Mouse (Mus musculus) lung, embryonic 14.5 days (tissue): ENCODE measurements around the gene Engase. TPM values are rescaled to one million over a fixed set of nuclear protein-coding genes. Genes with fewer than 3 reads are reported as not detected.

Source experiments
- ATAC-seq: fragments of 200-750 bp; cut with Nextera tagmentation; 2 replicates; pipeline ENCODE4 v1.8.0; 2017; ENCODE audit warnings: mild to moderate bottlenecking, moderate TSS enrichment, moderate library complexity; ENCODE audit not compliant: insufficient read depth
- DNase-seq: peaks from one replicate; pipeline ENCODE4 v3.0.0-alpha.2; 2015
- H3K27ac ChIP-seq: fragments of 300-500 bp; sonication (generic); 2 replicates; pipeline ENCODE4 v1.5.1; 2014; ENCODE audit warnings: low read depth, mild to moderate bottlenecking, moderate library complexity
- H3K27me3 ChIP-seq: fragments of 300-500 bp; sonication (generic); 2 replicates; pipeline ENCODE4 v1.6.1; 2014; ENCODE audit warnings: low read length, control low read depth; ENCODE audit not compliant: insufficient read depth
- H3K36me3 ChIP-seq: fragments of 300-500 bp; sonication (generic); 2 replicates; pipeline ENCODE4 v1.6.1; 2014; ENCODE audit warnings: control low read depth; ENCODE audit not compliant: insufficient read depth
- H3K4me1 ChIP-seq: fragments of 300-500 bp; sonication (generic); 2 replicates; pipeline ENCODE4 v1.6.1; 2014; ENCODE audit warnings: antibody characterized with exemption, control low read depth; ENCODE audit not compliant: insufficient read depth
- H3K4me2 ChIP-seq: fragments of 300-500 bp; sonication (generic); 2 replicates; pipeline ENCODE4 v1.6.1; 2014; ENCODE audit warnings: mild to moderate bottlenecking
- H3K4me3 ChIP-seq: fragments of 300-500 bp; sonication (generic); 2 replicates; pipeline ENCODE4 v1.5.1; 2014; ENCODE audit warnings: low read depth, low read length
- H3K9ac ChIP-seq: fragments of 300-500 bp; sonication (generic); 2 replicates; pipeline ENCODE4 v1.6.1; 2014
- H3K9me3 ChIP-seq: fragments of 300-500 bp; sonication (generic); 2 replicates; pipeline ENCODE4 v1.6.1; 2016; ENCODE audit warnings: low read depth, low read length, control low read depth
- CTCF ChIP-seq: IDR thresholded peaks from 2 replicates; pipeline ENCODE4 v1.5.1; 2016; ENCODE audit warnings: antibody characterized with exemption, low read depth
- WGBS: fragments of 180-500 bp; shearing (Covaris S2); extraction: QIAGEN DNeasy Blood & Tissue Kit; methylation state at CpG from one replicate; pipeline ENCODE4 v1.1.7; 2014; 5-methylcytosine and 5-hydroxymethylcytosine counted together
- polyA plus RNA-seq: library from polyadenylated mRNA; unstranded; fragments of >200 nt; fragmentation: Nextera tagmentation; extraction: Ambion mirVana; gene quantifications from 2 replicates; pipeline ENCODE4 v1.2.1, GENCODE M21; 2014

Gene Engase
- polyA plus RNA-seq, 1 experiment from 2014 or later = 10.5 TPM

- Histone ChIP-seq H3K9ac (no peak overlapping the region), H3K9me3 (peaks cover 3% of the 10 kb centered on the region; the same call in 1 of the 2 replicates), H3K27ac (no peak overlapping the region), H3K4me3 (no peak overlapping the region), H3K4me2 (no peak overlapping the region), H3K36me3 (0 out of 2 replicates have a peak, but pooled peaks cover 3% of the 10 kb centered on the region), H3K27me3 (no peaks in the 10 kb centered on the region), H3K4me1 (no peaks in the 10 kb centered on the region)
- DNase-seq (no peak), ATAC-seq (no peak)
- 60% methylated on average over 6 of the region's 6 CpGs for WGBS
- TF ChIP-seq CTCF = no peak
Observed at GRCm38 (mm10) chr11:118455788-118456187, 20.8 kb upstream of the Engase start.

GRCm38 (mm10) chr11:118456937-118457336 is 19.7 kb upstream of the Engase start:
- no peak for TF ChIP-seq CTCF
- WGBS = 66% methylated on average over 11 of the region's 11 CpGs
- DNase-seq = no peak

GRCm38 (mm10) chr11:118459051-118459450 is 17.6 kb upstream of the Engase start:
- no peak for TF ChIP-seq CTCF
- Histone ChIP-seq H3K27ac (no peak overlapping the region), H3K4me1 (no peaks in the 10 kb centered on the region), H3K4me2 (no peak overlapping the region), H3K27me3 (no peaks in the 10 kb centered on the region), H3K9ac (no peak overlapping the region), H3K36me3 (no peaks in the 10 kb centered on the region), H3K4me3 (no peak overlapping the region), H3K9me3 (peaks cover 3% of the 10 kb centered on the region; the same call in 1 of the 2 replicates)
- ATAC-seq (peak; percentile 49; the same call in 1 of the 2 replicates), DNase-seq (peak; percentile 41)
- WGBS = 30% methylated on average over 8 of the region's 8 CpGs

More at GRCm38 (mm10) chr11:118456937-118457336, 19.7 kb upstream of the Engase start:
- no peaks in the 10 kb centered on the region for H3K36me3 ChIP-seq
- H3K9me3 ChIP-seq = peaks cover 3% of the 10 kb centered on the region; the same call in 1 of the 2 replicates
- H3K4me1 ChIP-seq = no peaks in the 10 kb centered on the region
- H3K4me3 ChIP-seq = no peak overlapping the region
- no peak overlapping the region for H3K9ac ChIP-seq
- no peak for ATAC-seq
- no peaks in the 10 kb centered on the region for H3K27me3 ChIP-seq
- no peak overlapping the region for H3K27ac ChIP-seq
- H3K4me2 ChIP-seq = no peak overlapping the region

DNA sequence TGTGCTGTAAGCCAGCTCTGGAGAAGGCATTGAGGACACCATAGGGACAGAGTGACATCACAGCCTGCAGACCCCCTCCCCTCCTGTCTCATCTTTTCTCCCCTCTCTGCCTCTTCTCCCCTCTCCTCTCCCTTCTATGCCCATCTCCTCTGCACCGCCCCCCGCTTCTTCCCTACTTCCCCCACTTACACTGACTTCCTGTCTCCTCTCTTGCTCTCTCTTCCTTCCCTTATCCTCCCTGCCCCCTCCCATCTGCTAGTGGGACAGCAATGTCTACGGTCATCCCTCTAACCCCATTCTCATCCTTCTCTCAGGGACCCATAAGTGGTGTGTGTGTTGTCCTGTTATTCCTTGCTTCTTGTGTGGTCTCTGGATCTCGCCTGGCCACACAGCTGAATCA is 17.1 kb upstream of the Engase start:
- ATAC-seq (no peak; the same call in 1 of the 2 replicates), DNase-seq (no peak)
- no peaks in the 10 kb centered on the region for H3K4me1 ChIP-seq
- no peak overlapping the region for H3K27ac ChIP-seq
- TF ChIP-seq CTCF = no peak
- no peaks in the 10 kb centered on the region for H3K36me3 ChIP-seq
- H3K9me3 ChIP-seq = peaks cover 3% of the 10 kb centered on the region; the same call in 1 of the 2 replicates
- no peak overlapping the region for H3K4me2 ChIP-seq
- WGBS = 59% methylated on average over 4 of the region's 4 CpGs
- H3K27me3 ChIP-seq = no peaks in the 10 kb centered on the region
- no peak overlapping the region for H3K4me3 ChIP-seq
- H3K9ac ChIP-seq = no peak overlapping the region

GRCm38 (mm10) chr11:118460280-118460679 is 16.3 kb upstream of the Engase start:
- ATAC-seq (no peak), DNase-seq (peak; percentile 59)
- Histone ChIP-seq H3K9me3 (peaks cover 3% of the 10 kb centered on the region; the same call in 1 of the 2 replicates), H3K9ac (no peak overlapping the region), H3K27ac (no peak overlapping the region), H3K4me3 (no peak overlapping the region), H3K27me3 (no peaks in the 10 kb centered on the region), H3K4me1 (no peaks in the 10 kb centered on the region), H3K36me3 (no peaks in the 10 kb centered on the region), H3K4me2 (no peak overlapping the region)
- TF ChIP-seq CTCF = peak; percentile 69
- 61% methylated on average over 6 of the region's 6 CpGs for WGBS

GRCm38 (mm10) chr11:118467441-118468035 is 9.1 kb upstream of the Engase start:
- H3K9ac ChIP-seq = no peak overlapping the region
- H3K9me3 ChIP-seq = no peaks in the 10 kb centered on the region
- no peaks in the 10 kb centered on the region for H3K27me3 ChIP-seq
- no peak for TF ChIP-seq CTCF
- ATAC-seq (no peak), DNase-seq (peak; percentile 27)
- no peak overlapping the region for H3K27ac ChIP-seq
- no peak overlapping the region for H3K4me2 ChIP-seq
- H3K36me3 ChIP-seq = no peaks in the 10 kb centered on the region
- H3K4me3 ChIP-seq = no peak overlapping the region
- WGBS = 46% methylated on average over 11 of the region's 11 CpGs
- peaks cover 4% of the 10 kb centered on the region; the same call in 1 of the 2 replicates for H3K4me1 ChIP-seq

- Histone ChIP-seq H3K4me1 (peaks cover 4% of the 10 kb centered on the region; the same call in 1 of the 2 replicates), H3K36me3 (no peaks in the 10 kb centered on the region), H3K9ac (no peak overlapping the region), H3K27me3 (no peaks in the 10 kb centered on the region), H3K27ac (peak overlapping the region; percentile 91), H3K4me3 (no peak overlapping the region), H3K9me3 (no peaks in the 10 kb centered on the region), H3K4me2 (no peak overlapping the region)
- 78% methylated on average over 10 of the region's 10 CpGs for WGBS
- TF ChIP-seq CTCF = no peak
- no peak for DNase-seq
- ATAC-seq = no peak
Observed at GRCm38 (mm10) chr11:118469509-118470160, 7.0 kb upstream of the Engase start.
